Mouse (Mus musculus): ENCODE data around the gene Gna12.

The Gna12 gene

GRCm38 (mm10) chr5:140827413-140827812 is 2.8 kb downstream of the Gna12 start:
- DNase-seq (ENCODE audit: low spot score): no peak

DNA sequence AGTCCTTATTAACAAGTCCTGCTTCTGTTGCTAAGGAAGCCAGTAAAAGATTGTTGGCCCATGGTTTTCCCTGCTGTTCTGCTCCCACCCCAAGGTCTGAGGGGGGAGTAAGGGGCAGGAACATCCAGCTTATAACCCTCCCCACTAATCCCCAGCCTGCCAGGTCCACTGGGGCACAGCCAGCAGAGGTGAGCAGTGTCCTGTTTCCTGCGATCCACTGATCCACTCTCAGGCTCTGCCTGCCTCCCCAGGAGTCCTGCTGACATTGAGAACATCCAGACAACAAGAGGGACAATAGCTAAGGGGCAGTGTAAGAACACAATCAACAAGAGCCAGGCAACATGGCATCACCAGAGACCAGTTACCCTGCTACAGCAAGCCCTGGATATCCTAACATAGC is 3.4 kb downstream of the Gna12 start:
- no peak for DNase-seq (ENCODE audit: low spot score)

DNA sequence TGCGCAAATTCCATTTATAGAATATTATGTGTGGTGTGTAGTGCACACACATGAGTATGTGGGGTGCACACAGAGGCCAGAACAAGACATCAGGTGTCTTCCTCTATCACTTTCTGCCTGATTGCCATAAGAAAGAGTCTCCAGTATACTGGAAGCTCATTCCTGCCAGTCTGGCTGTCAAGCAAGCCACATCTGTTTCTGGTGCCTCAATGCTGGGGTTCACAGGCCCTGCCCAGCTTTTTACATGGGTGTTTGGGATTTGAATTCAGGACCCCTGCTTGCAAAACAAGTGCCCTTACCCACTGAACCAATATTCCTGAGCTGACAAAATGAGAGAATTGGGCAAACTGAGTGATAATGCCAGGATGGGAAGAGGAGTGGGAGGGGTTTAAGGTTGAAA is 4.1 kb downstream of the Gna12 start:
- DNase-seq (ENCODE audit: low spot score): no peak

DNA sequence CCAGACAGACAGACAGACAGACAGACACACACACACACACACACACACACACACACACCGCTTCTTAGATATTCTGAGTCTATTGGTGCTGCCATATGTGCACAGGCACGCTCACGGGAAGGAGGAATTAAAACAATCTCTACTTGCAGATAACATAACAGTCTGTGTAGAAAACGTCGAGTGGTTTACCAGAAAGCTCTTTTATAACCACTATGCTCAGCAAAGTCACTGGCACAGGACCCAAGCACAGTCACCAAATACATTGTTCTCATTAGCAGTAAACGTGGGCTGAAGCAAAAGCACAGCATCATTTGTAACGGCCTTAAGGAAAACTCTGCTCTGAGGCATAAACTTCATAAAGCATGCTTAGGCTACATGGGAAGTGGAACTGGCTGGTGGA is 6.1 kb downstream of the Gna12 start:
- DNase-seq (ENCODE audit: low spot score): no peak

GRCm38 (mm10) chr5:140823386-140823785 is 6.8 kb downstream of the Gna12 start:
- no peak for DNase-seq (ENCODE audit: low spot score)

- DNase-seq (ENCODE audit: low spot score): no peak
These were observed 8.3 kb downstream of the Gna12 start for GRCm38 (mm10) chr5:140821951-140822350.

- peak; percentile 16 for DNase-seq (ENCODE audit: low spot score)
These were observed 9.7 kb downstream of the Gna12 start for GRCm38 (mm10) chr5:140820539-140820938.

DNA sequence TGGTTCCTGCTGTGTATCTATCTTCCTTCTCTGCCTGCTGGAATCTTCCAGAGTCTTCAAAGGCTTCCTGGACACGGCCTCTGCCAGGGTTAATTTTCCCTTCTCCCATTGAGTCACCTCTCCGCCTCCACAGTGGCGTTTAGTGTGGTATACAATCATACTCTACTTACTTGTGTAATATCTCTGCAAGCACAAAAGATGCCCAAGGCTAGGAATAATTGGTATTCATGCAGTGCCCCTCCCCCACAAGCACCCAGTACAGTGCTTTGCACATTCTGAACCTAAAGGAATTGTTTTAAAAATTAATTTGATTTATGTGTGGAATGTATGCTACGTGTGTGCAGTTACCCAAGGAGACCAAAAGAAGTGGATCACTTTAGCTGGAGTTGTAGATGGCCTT is 10.6 kb downstream of the Gna12 start:
- no peak for DNase-seq (ENCODE audit: low spot score)

GRCm38 (mm10) chr5:140818482-140819076 is 11.7 kb downstream of the Gna12 start:
- no peak for DNase-seq (ENCODE audit: low spot score)

DNA sequence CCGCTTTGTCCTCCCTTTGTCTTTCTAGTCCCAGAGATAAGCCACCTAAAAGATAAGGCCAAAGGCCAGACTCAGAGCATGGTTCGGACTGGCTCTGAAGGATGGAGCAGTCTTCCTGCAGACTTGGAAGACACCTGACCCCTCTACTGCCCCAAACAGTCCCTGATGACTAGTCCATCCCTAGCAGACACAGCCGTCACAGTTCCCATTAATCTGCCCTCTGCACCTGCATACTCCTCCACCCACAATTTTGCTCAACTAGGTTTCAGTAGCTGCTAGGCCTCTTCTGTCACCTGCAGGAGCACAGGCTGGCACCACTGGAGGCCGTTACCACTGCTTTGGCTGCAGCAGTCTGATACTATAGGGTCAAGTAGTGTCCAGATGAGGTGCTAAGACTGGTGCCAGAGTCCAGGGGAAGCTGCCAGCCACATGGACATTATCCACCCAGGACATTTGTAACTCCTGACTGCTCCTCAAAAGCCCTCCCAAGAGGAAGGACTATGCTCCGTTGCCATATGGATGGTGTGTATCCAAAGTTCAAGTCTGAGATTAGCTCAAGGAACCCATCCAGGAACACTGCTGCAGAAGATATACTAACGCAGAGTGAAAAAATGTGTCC is 13.2 kb downstream of the Gna12 start:
- DNase-seq (ENCODE audit: low spot score): no peak

DNA sequence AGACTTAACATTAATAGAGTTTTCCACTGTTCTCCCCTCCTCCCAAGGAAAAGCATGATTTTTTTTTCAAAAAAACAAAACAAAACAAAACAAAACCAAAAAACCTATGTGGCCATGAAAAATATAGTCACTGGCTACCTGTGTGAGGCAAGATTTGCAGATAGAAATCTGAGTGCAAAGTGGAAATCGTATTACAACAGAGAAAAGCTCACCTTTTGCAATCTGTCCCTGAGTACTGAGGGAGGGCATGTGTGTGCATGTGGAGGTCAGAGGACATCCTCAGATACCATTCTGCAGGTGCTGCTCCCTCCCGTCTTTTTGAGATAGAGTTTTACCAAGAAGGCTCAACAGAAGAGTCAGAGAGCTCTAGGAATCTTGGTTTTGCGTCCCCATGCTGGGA is 14.2 kb downstream of the Gna12 start:
- no peak for DNase-seq (ENCODE audit: low spot score)

DNA sequence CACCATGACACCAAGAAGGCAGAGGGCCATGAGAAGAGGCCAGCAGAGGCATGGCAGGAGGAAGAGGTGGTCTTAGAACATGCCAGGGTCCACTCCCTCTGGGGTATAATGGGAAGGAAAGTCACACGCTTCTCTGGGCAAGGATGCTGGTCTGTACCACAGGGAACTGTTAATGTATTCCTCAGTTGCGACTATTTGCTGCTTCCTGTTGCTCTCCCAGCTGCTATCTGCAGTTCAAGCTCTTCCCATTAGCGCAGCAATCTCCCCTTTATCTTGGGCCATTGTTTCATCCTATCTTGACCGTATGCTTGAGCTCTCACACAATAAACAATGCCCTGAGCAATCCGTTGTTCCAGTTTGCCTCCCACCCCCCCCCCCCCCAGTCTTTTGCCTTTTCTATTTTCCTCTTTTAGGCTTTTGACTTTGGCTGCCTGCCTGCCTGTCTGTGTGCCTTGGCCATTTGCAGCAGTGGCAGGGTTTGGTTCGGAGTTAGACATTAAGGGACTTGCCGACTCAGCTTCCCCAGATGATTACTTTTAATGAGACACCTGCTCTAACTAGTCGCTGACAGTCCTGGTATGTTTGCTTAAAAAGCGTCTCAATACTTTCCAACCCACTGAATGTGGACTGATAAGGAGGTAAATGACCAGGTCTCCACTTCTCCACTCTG is 15.0 kb downstream of the Gna12 start:
- no peak for DNase-seq (ENCODE audit: low spot score)

GRCm38 (mm10) chr5:140814403-140814802 is 15.8 kb downstream of the Gna12 start:
- DNase-seq (ENCODE audit: low spot score): no peak

DNA sequence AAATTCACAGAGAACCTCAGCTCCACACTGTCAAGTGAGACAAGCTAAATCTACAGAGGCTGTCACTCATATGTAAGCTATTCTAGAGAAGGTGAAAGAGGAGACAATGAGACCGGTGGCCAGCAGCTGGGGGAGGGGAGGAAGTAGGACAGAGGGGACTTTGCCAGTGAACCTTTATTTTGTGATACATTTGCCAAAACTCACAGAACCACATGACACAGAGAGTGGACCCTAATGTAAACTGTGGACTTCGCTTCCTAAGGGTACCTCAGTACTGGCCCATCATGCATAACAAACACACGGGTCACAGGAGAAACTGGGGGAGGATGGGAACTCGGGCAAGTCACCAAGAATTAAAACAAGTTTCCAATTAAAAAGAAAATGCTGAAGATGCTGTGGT is 17.5 kb downstream of the Gna12 start:
- no peak for DNase-seq (ENCODE audit: low spot score)

- no peak for DNase-seq (ENCODE audit: low spot score)
These were observed 18.2 kb downstream of the Gna12 start for GRCm38 (mm10) chr5:140812063-140812462.

DNA sequence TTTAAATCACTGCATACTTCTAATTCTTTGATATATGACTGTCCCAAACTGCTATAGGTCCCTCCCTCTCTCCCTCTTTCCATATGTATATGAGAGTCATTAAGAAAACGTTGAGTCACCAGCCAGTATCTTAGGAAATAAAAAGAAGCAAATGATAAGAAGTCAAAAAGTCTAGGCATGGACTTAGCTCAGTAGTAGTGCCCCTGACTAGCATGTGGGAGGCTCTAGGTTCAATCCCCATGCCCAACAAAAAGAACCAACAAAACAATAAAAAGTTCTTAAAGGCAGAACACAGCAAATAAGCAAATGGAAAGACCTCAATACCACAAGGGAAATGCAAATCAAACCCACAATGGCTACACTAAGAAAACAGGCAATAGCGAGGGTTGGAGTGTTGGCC is 18.8 kb downstream of the Gna12 start:
- DNase-seq (ENCODE audit: low spot score): no peak

GRCm38 (mm10) chr5:140806939-140807338 is 23.3 kb downstream of the Gna12 start:
- DNase-seq (ENCODE audit: low spot score): no peak

GRCm38 (mm10) chr5:140806252-140806651 is 24.0 kb downstream of the Gna12 start:
- no peak for DNase-seq (ENCODE audit: low spot score)

GRCm38 (mm10) chr5:140801782-140802181 is 28.4 kb downstream of the Gna12 start:
- no peak for DNase-seq (ENCODE audit: low spot score)

DNA sequence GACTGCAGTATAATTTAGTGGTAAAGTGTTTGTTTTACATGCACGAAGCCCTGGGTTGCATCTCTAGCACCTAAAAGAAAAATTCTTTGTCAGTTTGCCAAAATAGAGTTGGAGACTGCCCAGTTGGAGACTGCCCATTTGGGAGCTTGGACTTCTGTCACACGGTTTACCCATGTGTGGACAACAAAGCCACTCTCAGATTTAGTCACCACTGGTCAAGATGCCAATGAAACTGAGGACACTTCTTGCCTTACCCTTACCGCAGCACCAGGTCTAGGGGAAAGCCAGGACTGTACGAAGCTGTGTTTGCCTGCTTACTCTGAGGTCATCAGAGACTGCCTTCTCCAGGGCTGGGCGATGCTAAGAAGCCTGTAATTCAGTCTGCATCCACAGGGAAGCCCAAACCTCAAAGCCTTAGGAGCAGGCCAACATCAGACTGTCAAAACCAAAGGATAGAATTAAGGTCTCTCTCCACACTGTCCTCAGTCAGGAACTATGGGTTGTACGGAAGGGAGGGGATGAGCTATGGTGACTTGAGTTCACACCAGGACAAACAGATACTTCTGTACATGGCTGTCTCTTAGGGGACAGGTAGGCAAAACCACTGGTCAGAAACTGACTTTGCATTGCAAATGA is 29.8 kb downstream of the Gna12 start:
- no peak for DNase-seq (ENCODE audit: low spot score)

GRCm38 (mm10) chr5:140799190-140799589 is 31.0 kb downstream of the Gna12 start:
- DNase-seq (ENCODE audit: low spot score): no peak

GRCm38 (mm10) chr5:140798775-140799174 is 31.5 kb downstream of the Gna12 start:
- DNase-seq (ENCODE audit: low spot score): no peak

- no peak for DNase-seq (ENCODE audit: low spot score)
These were observed 32.1 kb downstream of the Gna12 start for GRCm38 (mm10) chr5:140798158-140798557.

Measured in embryo, embryonic 10 days (tissue).